Mouse (Mus musculus): Measurements from ENCODE around the gene Snd1.

GRCm38 (mm10) chr6:28491198-28491597 is 16.3 kb downstream of the Snd1 start:
- no peak for TF ChIP-seq IRF4 (IDR thresholded peaks at IDR 0.05; ENCODE audit: low read depth, low read length)
- TF ChIP-seq POLR2A (IDR thresholded peaks at IDR 0.05; ENCODE audit: low read depth, low read length): no peak
